Mouse (Mus musculus) telencephalon, adult 2 months (tissue): ENCODE measurements at regions not wholly inside any gene's neighbourhood (a gene's known extent, or its start where the extent isn't known, plus 50 kb on each side); places are given as distances from the start of the nearest gene placed in this dataset.

Source experiments
- DNase-seq: peaks from one replicate; pipeline ENCODE4 v3.0.0-alpha.2; 2011; ENCODE audit warnings: low read depth, low spot score

- DNase-seq = no peak
These were observed 51.0 kb upstream of the A530016L24Rik start for GRCm38 (mm10) chr12:112438206-112438605.
